Mouse (Mus musculus): ENCODE data around the gene Oxt.
A peak's percentile ranks its signal among the peaks of the same experiment; 100 is the strongest.
"Not testable (repeated sequence)": the region's sequence is repeated elsewhere in the genome, so short reads cannot be mapped to it uniquely, and the experiment has no call there.

The Oxt gene

DNA sequence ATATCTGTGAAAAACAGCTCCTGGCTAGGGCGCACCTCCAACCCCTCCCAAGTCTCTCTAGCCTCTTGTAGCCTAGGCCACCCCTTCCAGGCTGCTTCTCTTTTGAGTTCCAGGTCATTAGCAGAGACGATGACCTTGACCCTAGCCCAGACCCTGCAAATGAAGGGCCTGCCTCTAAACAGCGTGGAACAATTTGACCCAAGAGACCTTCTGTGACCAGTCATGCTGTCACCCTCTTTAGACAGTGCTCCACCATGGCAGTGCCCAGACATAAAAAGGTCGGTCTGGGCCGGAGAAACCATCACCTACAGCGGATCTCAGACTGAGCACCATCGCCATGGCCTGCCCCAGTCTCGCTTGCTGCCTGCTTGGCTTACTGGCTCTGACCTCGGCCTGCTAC lies at the start of gene Oxt:
Oxt (plus strand) TSS at position 301 of the 400 bp plus-strand sequence.
- DNase-seq (ENCODE audit: low spot score in 2 of 2), result no peak

DNA sequence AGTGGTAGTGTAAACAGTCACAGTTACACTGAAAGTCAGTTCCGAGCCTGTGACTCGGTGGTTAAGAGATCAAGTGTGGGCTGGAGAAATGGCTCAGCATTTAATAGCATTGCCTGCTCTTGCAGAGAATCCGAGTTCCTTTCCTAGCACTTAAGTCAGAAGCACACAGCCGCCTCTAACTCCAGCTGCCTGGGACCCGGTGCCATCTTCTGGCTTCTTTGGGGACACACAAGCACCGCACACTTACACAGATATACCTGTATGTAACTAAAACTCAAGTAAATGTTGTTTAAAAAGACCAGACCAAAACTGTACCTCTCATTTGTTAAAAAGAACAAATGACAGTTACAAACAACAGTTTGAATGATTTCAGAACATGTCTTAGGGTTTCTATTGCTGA lies 47.5 kb upstream of the Oxt start:
- no peak for DNase-seq (ENCODE audit: low spot score in 2 of 2)

DNA sequence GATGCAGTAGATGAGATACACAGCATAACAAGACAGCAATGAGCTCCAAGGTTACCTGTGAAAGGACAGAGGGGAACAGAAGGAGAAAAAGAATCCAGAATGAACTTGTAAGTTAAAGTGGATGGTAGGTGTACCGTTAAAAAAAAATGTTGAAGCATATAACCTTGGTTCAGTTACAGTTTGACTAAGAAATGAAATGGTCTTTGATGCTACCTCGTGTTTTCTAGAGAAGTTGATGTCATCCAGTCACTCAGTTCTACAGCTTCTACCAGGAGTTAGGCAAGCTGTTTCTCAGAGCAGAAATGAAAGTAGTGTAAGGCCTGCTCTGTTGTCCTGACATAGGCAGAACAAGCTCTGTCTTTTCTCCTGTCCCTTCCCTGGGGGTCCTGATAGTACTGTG lies 46.7 kb upstream of the Oxt start:
- no peak for DNase-seq (ENCODE audit: low spot score in 2 of 2)

DNA sequence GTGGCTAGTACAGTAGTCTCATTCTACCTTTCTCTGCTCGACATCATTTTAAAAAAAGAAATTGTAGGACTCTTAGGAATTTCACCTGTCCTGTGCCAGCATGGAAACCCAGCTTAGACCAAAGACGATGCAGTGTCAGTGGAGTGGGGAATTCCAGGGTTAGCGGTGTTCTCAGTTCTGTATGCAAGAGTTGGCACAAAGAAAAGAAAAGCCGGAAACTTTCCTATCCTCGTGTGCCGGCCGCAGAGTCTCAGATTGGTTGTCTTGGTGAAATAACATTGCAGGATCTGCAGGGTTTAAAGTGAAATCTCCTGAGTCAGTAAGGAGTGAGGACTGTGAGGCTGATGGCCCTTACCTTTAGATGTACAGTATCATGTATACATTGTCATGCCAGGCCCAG lies 46.0 kb upstream of the Oxt start:
- no peak for DNase-seq (ENCODE audit: low spot score in 2 of 2)

DNA sequence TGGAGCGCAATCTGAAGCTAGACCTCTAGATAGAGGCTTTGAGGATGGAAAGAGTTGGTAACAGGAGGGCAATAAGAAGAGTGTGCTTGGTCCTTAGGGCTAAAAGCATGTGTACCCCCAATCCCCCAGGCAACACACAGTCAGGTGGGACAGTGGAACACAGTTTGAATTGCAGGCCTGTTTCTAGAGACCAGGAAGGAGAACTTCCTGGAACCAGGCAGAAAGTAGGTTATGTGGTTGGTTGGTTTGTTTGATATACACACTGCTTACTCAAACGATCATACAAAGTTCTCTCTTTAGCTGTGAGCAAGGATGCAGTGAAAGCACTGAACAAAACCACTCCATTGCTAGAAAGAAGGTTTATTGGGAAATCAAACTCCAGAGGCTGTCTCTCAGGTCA lies 43.8 kb upstream of the Oxt start:
- no peak for DNase-seq (ENCODE audit: low spot score in 2 of 2)

DNA sequence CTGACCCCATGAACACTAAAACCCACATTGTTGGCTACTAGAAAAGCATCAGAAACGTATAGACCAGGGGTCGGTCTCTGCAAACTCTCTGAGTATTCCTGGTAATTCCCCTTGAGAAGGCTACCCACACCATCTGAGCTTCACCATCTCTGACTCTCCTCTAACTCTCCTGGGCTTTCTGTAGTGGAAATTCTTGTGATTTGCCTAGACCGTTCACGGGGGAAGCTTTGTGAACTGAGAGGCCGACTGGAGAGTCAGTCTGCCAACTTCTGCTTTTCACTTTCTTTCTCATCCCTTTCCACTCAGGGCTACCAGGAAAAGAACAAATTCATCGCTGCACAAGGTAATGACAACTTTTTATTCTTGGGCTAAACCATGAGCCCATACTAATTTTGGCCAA lies 41.0 kb upstream of the Oxt start:
- no peak for DNase-seq (ENCODE audit: low spot score in 2 of 2)

DNA sequence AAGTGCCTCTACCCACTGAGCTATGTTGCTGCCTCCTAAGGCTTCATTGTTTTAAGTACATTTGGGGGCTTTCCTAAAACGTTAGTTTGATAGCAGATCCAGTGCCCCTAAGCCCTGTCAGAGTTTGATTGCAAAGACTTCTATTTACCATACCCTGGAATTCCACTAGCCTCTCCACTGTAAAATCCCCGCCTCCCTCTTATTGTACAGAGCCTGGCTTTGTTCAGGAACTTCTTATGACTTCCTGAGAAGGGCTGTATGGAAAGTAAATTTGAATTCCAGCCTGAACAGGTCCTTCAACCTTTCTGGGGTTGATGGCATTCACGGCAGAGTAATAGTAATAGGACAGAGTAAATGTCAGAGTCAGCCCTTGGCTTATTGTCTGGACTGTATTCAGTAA lies 39.1 kb upstream of the Oxt start:
- no peak for DNase-seq (ENCODE audit: low spot score in 2 of 2)

DNA sequence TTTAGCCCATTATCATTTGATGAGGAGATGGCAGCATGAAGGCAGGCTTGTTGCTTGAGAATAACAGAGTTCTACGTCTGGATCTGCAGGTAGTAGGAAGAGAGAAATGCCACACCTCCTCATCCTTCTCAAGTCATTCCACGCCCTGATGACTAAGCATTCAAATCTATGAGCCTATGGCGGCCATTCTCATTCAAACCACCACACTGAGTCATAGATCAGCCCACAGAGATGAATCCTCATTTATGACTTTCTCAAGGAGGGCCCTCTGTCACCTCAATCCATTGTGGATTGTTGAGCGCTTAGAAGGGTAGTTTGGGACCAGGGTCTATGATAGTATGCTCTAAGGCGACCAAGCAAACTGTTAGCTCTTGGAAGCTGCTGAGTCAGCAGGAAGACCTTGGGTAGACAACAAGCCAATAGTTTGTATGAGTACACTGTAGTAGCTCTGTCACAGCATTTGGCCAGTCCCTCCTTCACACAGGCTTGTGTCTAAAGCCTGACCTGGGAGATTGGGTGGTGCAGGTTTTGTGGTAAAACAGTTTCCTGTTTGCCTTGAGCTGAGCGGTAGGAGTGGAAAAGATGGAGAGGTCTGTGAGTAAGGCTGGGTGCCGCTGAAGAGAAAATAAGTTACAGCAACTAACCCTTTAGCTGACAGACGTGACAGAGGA lies 37.0 kb upstream of the Oxt start:
- DNase-seq (ENCODE audit: low spot score in 2 of 2), result no peak

DNA sequence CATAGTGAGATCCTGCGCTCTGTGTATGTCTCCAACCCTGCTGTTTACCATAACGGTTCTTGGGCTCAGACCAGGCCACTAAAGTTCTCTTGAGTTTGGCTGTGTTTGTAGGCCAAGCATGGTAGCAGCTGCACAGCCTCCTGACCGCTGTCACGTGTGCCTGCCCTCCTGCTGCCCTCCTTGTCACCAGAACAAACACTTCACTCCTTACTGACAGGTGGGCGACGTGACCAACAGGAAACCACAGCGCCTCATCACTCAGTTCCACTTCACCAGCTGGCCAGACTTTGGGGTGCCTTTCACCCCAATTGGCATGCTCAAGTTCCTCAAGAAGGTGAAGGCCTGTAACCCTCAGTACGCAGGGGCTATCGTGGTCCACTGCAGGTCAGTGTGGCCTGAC lies 35.7 kb upstream of the Oxt start:
- DNase-seq (ENCODE audit: low spot score in 2 of 2), result no peak

DNA sequence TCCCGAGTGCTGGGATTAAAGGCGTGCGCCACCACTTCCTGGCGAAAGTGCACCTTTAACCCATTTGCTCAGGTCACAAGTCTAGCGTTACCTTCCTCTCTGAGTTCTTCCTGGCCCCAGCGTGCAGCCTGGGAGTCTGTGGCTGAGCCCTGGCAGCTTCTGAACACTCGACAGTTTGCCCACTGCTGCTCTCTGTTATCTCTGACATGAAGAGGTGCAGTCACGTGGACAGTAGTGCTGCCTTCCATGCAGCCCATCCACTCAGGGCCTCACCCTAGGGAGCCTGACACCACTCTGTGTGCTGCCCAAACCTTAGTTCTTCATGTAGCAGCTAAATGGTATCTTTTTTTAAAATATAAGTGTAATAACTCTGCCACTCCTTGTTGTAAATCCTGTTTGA lies 29.0 kb upstream of the Oxt start:
- no peak for DNase-seq (ENCODE audit: low spot score in 2 of 2)

DNA sequence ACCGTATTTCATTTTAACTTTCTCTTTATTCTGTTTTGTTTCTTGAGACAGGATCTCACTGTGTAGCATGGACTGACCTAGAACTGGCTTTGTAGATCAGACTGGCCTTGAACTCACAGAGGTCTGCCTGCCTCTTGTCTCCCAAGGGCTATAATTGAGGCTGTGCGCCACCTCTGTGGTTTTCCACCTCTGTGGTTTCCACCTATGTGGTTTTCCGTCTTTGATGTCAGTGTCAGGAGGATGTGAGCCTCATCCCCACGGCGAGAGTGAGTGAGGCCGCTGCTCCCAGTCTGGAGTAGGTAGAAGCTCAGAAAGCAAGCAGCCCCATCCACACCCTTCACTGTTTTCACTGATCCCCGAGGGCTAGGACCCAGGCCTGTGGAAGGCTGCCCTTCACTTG lies 21.1 kb upstream of the Oxt start:
- no peak for DNase-seq (ENCODE audit: low spot score in 2 of 2)

DNA sequence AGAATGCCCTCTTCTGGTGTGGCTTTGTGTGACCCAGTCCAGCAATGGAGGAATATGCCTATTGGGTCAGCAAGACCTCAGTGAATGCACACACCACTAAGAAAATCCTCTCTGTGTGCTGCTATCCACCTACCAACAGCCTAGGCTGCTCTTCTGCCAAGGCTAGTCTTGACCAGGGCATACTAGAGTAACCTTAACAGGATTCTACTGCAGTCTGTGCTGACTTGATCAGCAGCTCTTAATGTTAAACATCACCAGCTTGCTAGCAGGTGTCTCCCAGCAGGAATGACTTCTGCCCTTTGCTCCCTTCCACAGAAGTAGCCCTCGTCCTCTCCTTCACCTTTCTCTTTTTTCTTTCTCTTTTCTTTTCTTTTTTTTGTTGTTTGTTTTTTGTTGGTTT lies 19.7 kb upstream of the Oxt start:
- DNase-seq (ENCODE audit: low spot score in 2 of 2), result no peak

DNA sequence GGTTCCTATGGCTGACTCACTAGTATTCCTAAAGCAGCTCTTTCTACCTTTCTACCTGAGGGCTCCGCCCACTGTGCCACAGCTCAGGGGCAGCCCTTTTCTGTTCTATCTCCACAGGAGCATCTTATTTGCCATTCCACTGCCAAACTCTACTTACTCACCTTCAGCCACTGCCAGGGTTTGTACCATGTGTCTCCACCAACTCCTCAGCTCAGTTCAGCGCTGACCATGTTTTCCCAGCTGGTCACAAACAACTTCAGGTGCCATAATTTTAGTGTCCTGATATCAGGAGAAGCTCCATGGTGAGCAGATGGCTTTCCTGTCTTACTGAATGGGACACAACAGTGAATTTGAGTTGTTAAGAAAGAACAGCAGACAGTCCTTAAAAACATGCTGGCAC lies 18.5 kb upstream of the Oxt start:
- DNase-seq (ENCODE audit: low spot score in 2 of 2), result no peak

DNA sequence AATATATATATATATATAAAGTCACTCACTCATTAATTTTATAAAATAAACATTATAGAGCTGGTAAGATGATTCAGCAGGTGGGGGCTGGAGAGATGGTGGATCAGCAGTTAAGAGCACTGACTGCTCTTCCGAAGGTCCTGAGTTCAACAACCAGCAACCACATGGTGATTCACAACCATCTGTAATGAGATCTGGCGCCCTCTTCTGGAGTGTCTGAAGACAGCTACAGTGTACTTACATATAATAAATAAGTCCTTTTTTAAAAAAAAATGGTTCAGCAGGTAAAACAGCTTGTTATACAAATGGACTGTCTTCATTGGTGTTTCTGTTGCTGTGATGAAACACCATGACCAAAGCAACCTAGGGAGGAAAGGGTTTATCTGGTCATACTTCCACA lies 18.0 kb upstream of the Oxt start:
- DNase-seq (ENCODE audit: low spot score in 2 of 2), result no peak

DNA sequence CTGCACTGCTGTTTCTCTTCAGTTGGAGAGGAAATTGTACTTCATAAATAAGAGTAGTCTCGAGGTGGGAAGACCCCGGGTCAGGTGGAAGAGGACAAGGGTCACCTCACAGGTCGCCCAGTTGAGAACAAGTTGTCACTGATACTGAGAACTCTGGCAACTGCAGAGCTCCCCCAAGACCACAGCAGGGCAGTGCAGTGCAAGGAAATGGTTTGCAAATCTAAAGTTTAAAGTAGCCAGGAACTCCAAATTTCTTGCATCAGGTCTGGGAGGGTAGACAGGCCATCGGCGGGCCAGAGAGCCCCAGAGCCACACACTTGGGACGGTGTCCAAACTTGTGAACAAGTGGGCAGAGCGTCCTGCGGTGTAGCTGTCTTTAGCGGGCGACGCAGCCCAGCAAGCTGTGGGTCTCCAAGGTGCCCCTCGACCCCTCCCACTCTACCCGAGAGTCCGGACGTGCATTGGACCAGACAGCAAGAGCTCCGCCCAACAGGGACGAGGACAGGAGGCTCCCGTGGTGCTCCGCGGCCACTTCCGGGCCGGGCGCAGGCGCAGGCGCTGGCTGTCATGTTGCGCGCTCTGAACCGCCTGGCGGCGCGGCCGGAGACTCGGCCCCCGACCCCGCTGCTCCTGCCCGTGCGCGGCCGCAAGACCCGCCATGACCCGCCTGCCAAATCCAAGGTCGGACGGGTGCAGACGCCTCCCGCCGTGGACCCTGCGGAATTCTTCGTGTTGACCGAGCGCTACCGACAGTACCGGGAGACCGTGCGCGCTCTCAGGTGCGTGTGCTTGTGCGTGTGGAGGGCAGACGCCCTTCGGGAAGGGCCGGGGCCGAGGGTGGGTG lies 12.5 kb upstream of the Oxt start, which contains the start of gene Mrps26:
Mrps26 (plus strand) TSS at position 531 of the 844 bp plus-strand sequence.
- peak; percentile 91 to 93 for DNase-seq (ENCODE audit: low spot score in 2 of 2)

DNA sequence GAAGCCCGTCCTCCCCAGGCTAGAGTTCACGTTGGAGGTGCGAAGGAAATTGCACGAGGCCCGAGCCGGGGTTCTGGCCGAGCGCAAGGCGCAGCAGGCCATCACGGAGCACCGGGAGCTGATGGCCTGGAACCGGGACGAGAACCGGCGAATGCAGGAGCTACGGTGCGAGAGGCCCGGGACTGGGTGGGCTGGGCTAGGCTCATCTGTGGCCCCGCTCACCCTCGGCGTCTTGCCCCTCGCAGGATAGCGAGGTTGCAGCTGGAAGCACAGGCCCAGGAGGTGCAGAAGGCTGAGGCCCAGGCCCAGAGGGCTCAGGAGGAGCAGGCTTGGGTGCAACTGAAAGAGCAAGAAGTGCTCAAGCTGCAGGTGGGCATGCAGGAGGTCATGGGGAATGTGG lies 11.9 kb upstream of the Oxt start:
- peak in 1 of 2 experiments; percentile 37 for DNase-seq (ENCODE audit: low spot score in 2 of 2)

DNA sequence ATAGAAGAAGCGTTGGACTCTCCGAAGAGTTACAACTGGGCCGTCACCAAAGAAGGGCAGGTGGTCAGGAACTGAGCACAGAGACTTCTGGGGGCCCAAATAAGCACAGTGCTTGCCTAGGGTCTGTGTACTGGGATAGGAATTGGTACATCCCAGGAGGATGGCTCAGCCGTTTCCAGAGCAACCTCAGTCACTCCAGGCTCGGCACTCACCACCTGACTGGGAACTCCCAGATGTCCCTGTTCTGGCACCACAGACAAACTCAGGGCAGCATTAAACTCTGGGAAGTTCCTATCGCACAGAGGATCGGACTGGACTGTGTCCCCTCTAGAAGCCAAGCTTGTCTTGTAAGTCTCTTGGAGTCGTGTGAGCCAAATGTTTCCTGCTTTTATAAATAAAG lies 11.0 kb upstream of the Oxt start:
- no peak for DNase-seq (ENCODE audit: low spot score in 2 of 2)

DNA sequence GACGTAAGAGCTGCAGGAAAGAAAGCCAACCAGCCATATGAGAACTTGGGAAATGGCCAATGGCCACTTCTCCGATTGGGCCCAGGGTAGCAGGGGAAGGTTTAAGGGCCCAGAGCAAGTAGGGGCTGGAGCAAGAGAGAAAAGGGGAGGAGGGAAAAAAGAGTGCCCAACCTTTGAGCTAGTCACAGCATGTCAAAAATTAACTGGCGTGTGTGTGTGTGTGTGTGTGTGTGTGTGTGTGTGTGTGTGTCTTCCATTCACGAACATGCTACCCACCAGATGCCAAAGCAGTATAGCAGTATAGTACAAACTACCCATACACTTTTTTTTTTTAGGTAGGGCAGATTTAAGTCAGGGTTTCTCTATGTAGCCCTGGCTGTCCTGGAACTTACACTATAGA lies 7.1 kb upstream of the Oxt start:
- DNase-seq (ENCODE audit: low spot score in 2 of 2), result no peak

DNA sequence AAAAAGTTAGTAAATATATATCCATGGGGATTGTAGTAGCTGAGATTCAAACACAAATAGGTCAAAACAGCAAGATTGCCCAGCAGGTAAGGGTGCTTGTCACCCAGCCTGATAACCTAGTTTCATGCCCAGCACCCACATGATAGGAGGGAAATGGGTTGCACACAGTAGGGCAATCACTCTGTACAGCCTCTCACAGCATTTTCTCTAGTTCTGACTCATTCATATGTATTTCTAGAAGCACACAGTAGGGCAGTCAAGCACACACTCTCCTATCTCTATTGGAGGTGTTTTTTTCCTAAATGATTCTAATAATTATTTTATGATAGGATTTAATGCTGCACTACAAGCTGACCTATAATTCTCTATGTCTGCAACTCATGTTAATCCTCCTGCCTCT lies 6.0 kb upstream of the Oxt start:
- DNase-seq (ENCODE audit: low spot score in 2 of 2), result no peak

DNA sequence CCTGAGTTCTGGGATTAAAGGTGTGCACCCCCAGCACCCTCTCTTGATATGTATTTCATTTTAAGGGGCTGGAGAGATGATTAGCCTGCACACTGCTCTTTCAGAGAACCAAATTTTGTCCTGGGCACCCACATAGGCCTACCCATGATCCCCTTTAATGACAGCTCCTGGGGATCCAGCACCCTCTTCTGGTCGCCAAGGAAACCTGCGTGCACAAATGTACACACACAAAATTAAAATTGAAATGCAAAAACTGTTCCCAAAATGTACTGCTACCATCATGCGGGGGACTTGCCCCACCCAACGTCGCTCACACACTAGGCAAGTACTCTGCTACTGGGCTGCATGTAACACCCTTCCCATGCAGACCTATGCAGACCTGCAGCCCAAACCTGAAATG lies 1.0 kb upstream of the Oxt start:
- no peak for DNase-seq (ENCODE audit: low spot score in 2 of 2)

DNA sequence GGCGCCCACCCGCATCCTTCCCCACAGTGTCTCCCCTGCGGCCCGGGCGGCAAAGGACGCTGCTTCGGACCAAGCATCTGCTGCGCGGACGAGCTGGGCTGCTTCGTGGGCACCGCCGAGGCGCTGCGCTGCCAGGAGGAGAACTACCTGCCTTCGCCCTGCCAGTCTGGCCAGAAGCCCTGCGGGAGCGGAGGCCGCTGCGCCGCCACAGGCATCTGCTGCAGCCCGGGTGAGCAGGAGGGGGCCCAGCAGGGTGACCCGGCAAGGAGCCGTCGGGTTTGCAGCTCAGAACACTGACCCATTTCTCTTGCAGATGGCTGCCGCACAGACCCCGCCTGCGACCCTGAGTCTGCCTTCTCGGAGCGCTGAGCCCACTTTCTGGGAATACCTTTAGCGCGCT lies 591 bp downstream of the Oxt start:
- not testable (repeated sequence) for DNase-seq (ENCODE audit: low spot score in 2 of 2)

DNA sequence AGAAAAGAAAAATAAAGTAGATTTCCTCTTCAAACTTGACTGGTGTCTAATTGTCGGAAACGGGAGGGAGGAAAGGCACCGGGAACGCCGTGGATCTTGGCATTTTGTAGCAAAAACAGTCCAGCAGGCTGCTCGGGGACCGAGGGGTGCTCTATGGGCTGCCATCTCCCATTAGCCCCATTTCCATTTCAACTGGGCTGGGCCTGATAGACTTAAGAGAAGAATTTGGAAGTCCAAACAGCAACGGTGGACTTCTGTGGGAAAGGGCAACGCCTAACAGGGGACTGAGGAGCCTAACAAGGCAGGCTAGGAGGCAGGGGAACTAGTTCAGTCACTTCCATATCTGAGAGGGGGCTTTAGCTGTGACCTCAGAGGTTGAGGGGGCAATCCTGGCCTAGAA lies 1.0 kb downstream of the Oxt start:
- no peak for DNase-seq (ENCODE audit: low spot score in 2 of 2)

DNA sequence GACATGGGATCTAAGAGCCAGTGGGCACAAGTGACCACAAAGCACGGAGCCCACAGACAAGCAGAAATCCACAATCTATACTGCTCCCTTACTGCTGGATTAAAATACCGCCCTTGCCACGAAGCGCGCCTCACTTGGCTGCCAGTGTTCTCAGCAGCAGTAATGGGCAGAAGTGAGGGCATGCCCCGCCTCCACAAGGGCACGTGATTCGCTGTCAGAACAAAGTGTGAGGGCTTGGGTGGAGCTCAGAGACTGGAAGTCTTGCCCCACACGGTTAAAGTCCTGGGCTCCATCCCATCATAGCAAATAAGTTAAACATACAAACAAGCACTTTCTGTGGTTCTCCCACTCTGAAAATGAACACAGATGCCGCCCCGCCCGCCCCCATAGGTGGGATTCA lies 1.7 kb downstream of the Oxt start:
- DNase-seq (ENCODE audit: low spot score in 2 of 2), result peak; percentile 21 to 22
